Mouse (Mus musculus) kidney, adult 2 months (tissue): ENCODE measurements around the gene Pdzk1ip1.

ENCODE experiments used
- CTCF ChIP-seq: fragments of 200-500 bp; conservative IDR thresholded peaks from 2 replicates; pipeline ENCODE4 v1.5.1; 2011; ENCODE audit warnings: low read depth, mild to moderate bottlenecking, control low read depth, low read length, moderate library complexity, mixed read lengths; ENCODE audit not compliant: insufficient read depth, insufficient read length
- POLR2A ChIP-seq: fragments of 200-500 bp; IDR thresholded peaks from one replicate; pipeline ENCODE4 v1.6.1; 2011; ENCODE audit warnings: low read depth, low read length, control low read depth

- TF ChIP-seq CTCF, result no peak
- no peak for TF ChIP-seq POLR2A
These were observed 15.0 kb downstream of the Pdzk1ip1 start for GRCm38 (mm10) chr4:115103510-115103909.
